Mouse (Mus musculus) ovary, adult 18-20 months (tissue): ENCODE data around the gene Gm3033.
"Not testable (repeated sequence)": the region's sequence is repeated elsewhere in the genome, so short reads cannot be mapped to it uniquely, and the experiment has no call there.

ENCODE experiments used
- DNase-seq: peaks from one replicate; pipeline ENCODE4 v3.0.0; 2022; ENCODE audit warnings: low spot score, mixed read lengths

The Gm3033 gene

DNA sequence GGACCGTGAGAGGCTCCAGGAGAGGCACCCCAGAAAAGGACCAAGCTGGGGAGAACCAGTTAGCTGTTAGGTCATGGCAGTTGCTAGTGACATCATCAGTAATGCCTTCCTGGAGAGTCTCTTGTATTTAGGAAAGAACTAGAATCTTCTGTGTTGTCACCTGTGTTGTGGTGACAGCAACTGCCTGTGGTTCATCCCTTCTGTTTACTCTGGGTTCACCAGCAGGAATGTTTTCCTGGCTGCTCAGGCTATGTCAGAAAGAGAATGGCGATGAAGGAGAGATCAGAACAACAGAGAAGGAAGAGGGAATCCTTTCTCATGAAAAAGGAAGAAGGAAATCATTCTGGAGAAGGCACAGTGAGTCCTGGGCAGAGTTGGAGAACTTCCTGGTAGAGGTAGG, at the start of gene Gm3033:
Gene Gm3033 (plus strand): TSS at position 301 of the 400 bp plus-strand sequence.
- DNase-seq: not testable (repeated sequence)

DNA sequence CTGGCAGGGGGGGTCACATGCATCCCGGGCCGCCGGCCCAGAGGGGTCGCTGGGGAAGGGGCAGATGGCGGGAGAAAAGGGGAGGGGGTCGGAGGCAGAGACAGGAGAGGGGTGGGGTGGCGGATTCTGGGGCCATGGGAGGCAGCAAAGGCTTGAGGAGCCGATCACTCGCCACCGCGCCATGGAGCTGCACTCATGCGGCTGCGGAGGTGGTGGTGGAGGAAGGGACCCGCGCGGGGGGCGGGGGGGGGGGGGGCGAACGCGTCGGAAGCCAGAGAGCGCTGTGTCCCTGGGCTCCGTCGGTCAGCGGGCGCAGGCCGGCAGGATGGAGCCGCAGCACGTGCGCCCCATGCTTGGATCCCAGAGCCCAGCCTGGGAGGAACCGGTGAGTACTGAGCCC, 36.3 kb upstream of the Gm3033 start, which contains the start of gene Gm3002:
Gene Gm3002 (plus strand): TSS at position 301 of the 400 bp plus-strand sequence.
- DNase-seq: not testable (repeated sequence)

DNA sequence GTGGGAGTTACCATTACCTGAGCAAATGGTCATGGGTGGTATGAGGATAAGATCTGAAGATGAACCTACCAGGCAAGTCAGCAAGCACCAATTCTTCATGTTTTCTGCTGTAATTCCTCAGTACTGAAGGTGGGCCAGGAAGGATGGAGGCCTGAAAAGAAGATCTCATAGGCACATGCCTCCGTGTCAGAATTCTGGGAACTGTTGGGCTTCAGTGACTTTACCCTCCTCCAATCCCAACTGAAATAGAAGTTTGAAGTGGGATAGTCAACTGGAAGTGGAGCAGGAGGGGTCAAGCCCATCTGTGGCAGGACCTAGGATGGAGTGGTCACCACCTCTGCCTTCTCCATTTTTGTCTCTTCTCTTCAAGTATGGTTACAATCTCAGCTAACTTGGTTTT, 37.8 kb downstream of the Gm3033 start, which contains the start of gene Gm2916:
Gene Gm2916 (plus strand): TSS at position 301 of the 400 bp plus-strand sequence.
- DNase-seq: not testable (repeated sequence)
